Mouse (Mus musculus) lung, postnatal 0 days (tissue): Measurements from ENCODE around the gene Armc8.
A peak's percentile ranks its signal among the peaks of the same experiment; 100 is the strongest.

Source experiments
- CTCF ChIP-seq: IDR thresholded peaks from 2 replicates; pipeline ENCODE4 v1.5.1; 2016; ENCODE audit warnings: antibody characterized with exemption, mild to moderate bottlenecking
- EP300 ChIP-seq: IDR thresholded peaks from 2 replicates; pipeline ENCODE4 v1.6.1; 2016; ENCODE audit warnings: antibody characterized with exemption, mild to moderate bottlenecking, control low read depth

DNA sequence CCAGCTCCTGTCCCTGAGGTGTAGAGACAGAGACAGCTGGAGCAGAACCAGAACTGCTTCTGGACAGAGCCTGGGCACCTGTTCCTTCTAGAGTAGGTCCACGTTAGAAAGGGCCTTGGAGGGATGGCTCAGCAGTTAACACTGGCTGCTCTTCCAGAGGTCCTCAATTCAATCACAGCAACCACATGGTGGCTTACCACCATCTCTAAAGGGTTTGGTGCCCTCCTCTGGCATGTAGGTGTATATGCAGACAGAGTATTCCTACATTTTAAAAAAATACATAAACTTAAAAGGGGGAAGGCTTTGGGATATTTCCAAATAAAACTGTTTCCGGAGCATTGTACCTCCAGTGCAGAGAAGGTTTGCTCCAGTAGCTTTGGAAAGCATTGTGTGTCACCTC, 12.0 kb upstream of the Armc8 start:
- peak; percentile 83 for TF ChIP-seq CTCF
- no peak for TF ChIP-seq EP300
